Mouse (Mus musculus): ENCODE results near the gene Selenow.

Gene Selenow

GRCm38 (mm10) chr7:15905861-15906260 is 16.3 kb downstream of the Selenow start:
- DNase-seq = no peak

GRCm38 (mm10) chr7:15901366-15902048 is 20.7 kb downstream of the Selenow start:
- DNase-seq = no peak

GRCm38 (mm10) chr7:15894251-15894650 is 28.0 kb downstream of the Selenow start:
- no peak for DNase-seq

GRCm38 (mm10) chr7:15884127-15884526 is 38.1 kb downstream of the Selenow start:
- no peak for DNase-seq

- no peak for DNase-seq
These were observed 39.9 kb downstream of the Selenow start, which contains the start of gene Crxos for GRCm38 (mm10) chr7:15882317-15882716. Gene Crxos (plus strand): TSS chr7:15882617.

GRCm38 (mm10) chr7:15881831-15882230 is 40.4 kb downstream of the Selenow start:
- DNase-seq = no peak

GRCm38 (mm10) chr7:15881388-15881787 is 40.8 kb downstream of the Selenow start:
- DNase-seq = no peak

GRCm38 (mm10) chr7:15879756-15880155 is 42.4 kb downstream of the Selenow start, which contains the start of gene Crx:
Gene Crx (minus strand): TSS chr7:15879968.
- DNase-seq = no peak

Measured in kidney, adult 8-10 months (tissue).